Mouse (Mus musculus) E14TG2a.4 (cell line): ENCODE measurements around the gene Arhgef3.

ENCODE experiments used
- CTCF ChIP-seq: conservative IDR thresholded peaks from 2 replicates; pipeline ENCODE4 v1.5.1; 2014; ENCODE audit warnings: low read length
- NANOG ChIP-seq: IDR thresholded peaks from 2 replicates; pipeline ENCODE4 v1.6.1; 2014; ENCODE audit warnings: borderline replicate concordance, low read length, mixed read lengths
- POU5F1 ChIP-seq: IDR thresholded peaks from 2 replicates; pipeline ENCODE4 v1.6.1; 2014; ENCODE audit warnings: low read length, borderline replicate concordance

DNA sequence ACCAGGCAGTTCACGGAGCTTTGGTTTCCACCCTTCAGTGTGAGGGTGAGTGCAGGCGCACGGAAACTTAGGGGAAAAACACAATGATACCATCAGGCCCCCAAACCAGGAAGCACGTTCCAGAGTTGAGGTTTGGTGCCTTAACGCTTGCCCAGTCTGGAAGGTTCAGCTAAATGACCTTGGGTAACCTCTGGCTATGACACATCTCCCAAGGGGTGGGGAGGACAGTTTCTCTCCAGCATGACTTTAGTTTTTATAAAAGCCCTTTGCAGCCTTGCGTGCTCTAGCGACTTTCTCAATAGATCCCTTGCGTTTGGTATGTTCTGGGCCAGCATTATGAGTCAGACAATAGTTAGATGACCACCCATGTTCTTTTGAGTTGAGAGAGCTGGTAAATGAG is 8.8 kb downstream of the Arhgef3 start:
- TF ChIP-seq CTCF (no peak), NANOG (no peak), POU5F1 (no peak)
